In genomic region chr9:37460043-37460960, GRCm38 (mm10) we compare ENCODE assay signal across 8 mouse cellular contexts. TPM values are rescaled to one million over a fixed set of nuclear protein-coding genes. Genes with fewer than 3 reads are reported as not detected.
A peak's percentile ranks its signal among the peaks of the same experiment; 100 is the strongest.
DNase-seq lines count a peak whose midpoint lies in the region; ATAC-seq lines count a peak whose summit lies in the region.

No protein-coding gene starts in this region.

- H3K36me3 ChIP-seq in kidney, embryonic 15.5 days = no peaks in the 10 kb centered on the region
- H3K36me3 ChIP-seq in liver, embryonic 13.5 days = no peaks in the 10 kb centered on the region

- under 1% methylated on average over 78 of the region's 81 CpGs for WGBS in kidney, embryonic 15.5 days
- WGBS in liver, embryonic 13.5 days (ENCODE audit: insufficient replicate concordance) = under 1% methylated on average over 81 of the region's 81 CpGs

- H3K9ac ChIP-seq in kidney, embryonic 15.5 days = peak overlapping the region; percentile 26; the same call in 1 of the 2 replicates
- no peak overlapping the region for H3K9ac ChIP-seq in liver, embryonic 13.5 days

- H3K27ac ChIP-seq in kidney, embryonic 15.5 days = no peak overlapping the region
- H3K27ac ChIP-seq in liver, embryonic 13.5 days = no peak overlapping the region

- H3K27me3 ChIP-seq in kidney, embryonic 15.5 days = peaks cover 92% of the 10 kb centered on the region
- peaks cover 88% of the 10 kb centered on the region for H3K27me3 ChIP-seq in liver, embryonic 13.5 days

- no peaks in the 10 kb centered on the region for H3K9me3 ChIP-seq in kidney, embryonic 15.5 days (replicated peaks)
- no peaks in the 10 kb centered on the region for H3K9me3 ChIP-seq in liver, embryonic 13.5 days (replicated peaks)

- DNase-seq in ovary, postnatal 36 days (ENCODE audit: low spot score) = peak; percentile 38
- DNase-seq in ovary, adult 18-20 months (ENCODE audit: low spot score) = no peak
- peak; percentile 70 to 78 for DNase-seq in cerebellum, postnatal 10 days
- peak; percentile 57 to 64 for DNase-seq in frontal cortex, postnatal 36 days (ENCODE audit: low spot score in 2 of 2)
- DNase-seq in liver, embryonic 13.5 days = no peak
- DNase-seq in thymus, postnatal 10 days (ENCODE audit: low spot score in 2 of 2) = no peak

- ATAC-seq in kidney, embryonic 15.5 days (replicated peaks; ENCODE audit: low FRiP score) = peak; percentile 81
- ATAC-seq in liver, embryonic 13.5 days (ENCODE audit: low read depth) = no peak
- peak; percentile 10; the same call in 1 of the 2 replicates for ATAC-seq in neutrophil, adult 5-6 weeks (ENCODE audit: extremely low read depth, insufficient number of reproducible peaks, low FRiP score, poor library complexity, severe bottlenecking)

- H3K4me2 ChIP-seq in kidney, embryonic 15.5 days = peak overlapping the region; percentile 94
- peak overlapping the region; percentile 58 for H3K4me2 ChIP-seq in liver, embryonic 13.5 days

- peaks cover 29% of the 10 kb centered on the region for H3K4me1 ChIP-seq in kidney, embryonic 15.5 days
- H3K4me1 ChIP-seq in liver, embryonic 13.5 days (replicated peaks) = peaks cover 11% of the 10 kb centered on the region

- H3K4me3 ChIP-seq in kidney, embryonic 15.5 days (replicated peaks) = peak overlapping the region; percentile 52
- H3K4me3 ChIP-seq in liver, embryonic 13.5 days (replicated peaks) = peak overlapping the region; percentile 41

RNA-seq across cellular contexts. Expression of gene Robo3, which starts 27.3 kb away (rescaled TPM):
- 0.18 and 0.53 TPM in 2 replicates for polyA plus RNA-seq in kidney, embryonic 15.5 days (2015; fragmentation: Nextera tagmentation; extraction: Ambion mirVana)
- polyA plus RNA-seq in liver, embryonic 13.5 days (2015; fragmentation: Nextera tagmentation; extraction: Ambion mirVana) = 0.12 and 0.13 TPM in 2 replicates
- not detected in 2 replicates for total RNA-seq in neutrophil, adult 5-6 weeks (2017)

RNA-seq across cellular contexts. Expression of gene Msantd2, which starts 28.8 kb away (rescaled TPM):
- 22.1 and 23.9 TPM in 2 replicates for polyA plus RNA-seq in kidney, embryonic 15.5 days (2015; fragmentation: Nextera tagmentation; extraction: Ambion mirVana)
- 5.4 and 6.6 TPM in 2 replicates for polyA plus RNA-seq in liver, embryonic 13.5 days (2015; fragmentation: Nextera tagmentation; extraction: Ambion mirVana)
- 56.7 and 63.6 TPM in 2 replicates for total RNA-seq in neutrophil, adult 5-6 weeks (2017)

RNA-seq across cellular contexts. Expression of gene Robo4, which starts 58.6 kb away (rescaled TPM):
- polyA plus RNA-seq in kidney, embryonic 15.5 days (2015; fragmentation: Nextera tagmentation; extraction: Ambion mirVana) = 15.8 and 19.6 TPM in 2 replicates
- polyA plus RNA-seq in liver, embryonic 13.5 days (2015; fragmentation: Nextera tagmentation; extraction: Ambion mirVana) = 2.0 and 2.5 TPM in 2 replicates
- 0.12 TPM in 1 of 2 replicates, not detected in the other for total RNA-seq in neutrophil, adult 5-6 weeks (2017)

Comparison
In these comparisons a context has a peak if more than half of its experiments do, and no peak if none do; other contexts are left out.
1. DNase-seq: peak in ovary, postnatal 36 days (single experiment), cerebellum, postnatal 10 days (2 of 2) and frontal cortex, postnatal 36 days (2 of 2); none in ovary, adult 18-20 months (single experiment), liver, embryonic 13.5 days (single experiment) and thymus, postnatal 10 days (0 of 2).